ENCODE assay signal across 8 mouse cellular contexts in the genomic region with DNA sequence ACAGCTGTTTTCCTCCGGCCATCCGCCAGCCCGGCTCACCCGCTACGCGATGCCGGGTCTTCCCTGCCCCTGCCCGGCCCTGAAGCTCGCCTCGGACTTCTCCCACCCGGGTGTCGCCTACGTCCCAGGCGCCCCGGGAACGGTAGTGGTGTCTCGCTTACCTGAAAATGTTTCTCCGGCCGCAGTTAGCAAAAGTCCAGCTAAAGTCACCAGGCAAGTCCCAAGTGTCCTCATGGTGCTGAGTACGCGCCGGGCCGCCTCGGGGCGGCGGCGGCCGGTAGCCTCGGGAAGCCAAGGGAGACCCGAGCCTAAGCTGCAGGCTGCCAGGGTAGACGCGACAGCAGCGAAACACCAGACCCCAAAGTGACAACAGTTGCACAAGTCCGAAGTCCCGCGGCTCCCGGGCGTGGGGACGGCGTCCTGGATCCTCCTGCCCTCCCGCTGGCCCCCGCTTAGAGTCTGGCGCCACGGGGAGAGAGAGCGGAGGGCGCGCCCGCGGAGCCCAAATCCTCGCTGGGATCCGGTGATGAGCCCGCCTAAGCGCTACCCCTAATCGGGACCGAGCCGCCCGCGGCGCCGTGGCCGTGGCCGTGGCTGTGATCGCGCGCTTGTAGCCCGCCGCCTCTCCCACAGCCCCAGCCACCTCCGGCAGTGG. TPM values are rescaled to one million over a fixed set of nuclear protein-coding genes. Genes with fewer than 3 reads are reported as not detected.
DNase-seq lines count a peak whose midpoint lies in the region; ATAC-seq and TF ChIP-seq lines count a peak whose summit lies in the region.

No protein-coding gene starts in this region.

- peak overlapping the region; percentile 86 for H3K4me3 ChIP-seq in kidney, adult 2 months (ENCODE audit: insufficient read depth, low read depth, low read length)
- H3K4me3 ChIP-seq in lung, embryonic 16.5 days (ENCODE audit: low read length): peak overlapping the region; percentile 72

- no peaks in the 10 kb centered on the region for H3K36me3 ChIP-seq in kidney, adult 2 months (ENCODE audit: control insufficient read depth, insufficient read depth, low read length)
- no peaks in the 10 kb centered on the region for H3K36me3 ChIP-seq in lung, embryonic 16.5 days (ENCODE audit: control insufficient read depth, insufficient read depth, low read length)

- no peaks in the 10 kb centered on the region for H3K4me1 ChIP-seq in kidney, adult 2 months (ENCODE audit: control insufficient read depth, insufficient read depth, low read length)
- peaks cover 22% of the 10 kb centered on the region for H3K4me1 ChIP-seq in lung, embryonic 16.5 days (replicated peaks; ENCODE audit: control insufficient read depth, insufficient read depth, low read length)

- peak; percentile 19 to 27 for DNase-seq in left cerebral cortex, adult 18-20 months (ENCODE audit: low spot score in 2 of 2)
- no peak for DNase-seq in left cerebral cortex, adult 9 months (ENCODE audit: low spot score in 2 of 2)
- peak; percentile 10 for DNase-seq in cerebellum, adult 9-10 months
- peak; percentile 74 for DNase-seq in gastrocnemius, postnatal 10 days
- DNase-seq in kidney, adult 2 months: peak; percentile 60
- DNase-seq in right cerebral cortex, postnatal 25 days: peak; percentile 33

- no peaks in the 10 kb centered on the region for H3K27me3 ChIP-seq in kidney, adult 2 months (replicated peaks; ENCODE audit: control insufficient read depth, insufficient read depth, low read length)
- H3K27me3 ChIP-seq in lung, embryonic 16.5 days (ENCODE audit: control insufficient read depth, insufficient read depth, low read depth, low read length): peaks cover 2% of the 10 kb centered on the region; the same call in 1 of the 2 replicates

- TF ChIP-seq CTCF in kidney, adult 2 months (conservative IDR thresholded peaks at IDR 0.05; ENCODE audit: insufficient read depth, insufficient read length, low read depth, low read length): no peak

- peak overlapping the region; percentile 96 for H3K9ac ChIP-seq in lung, embryonic 16.5 days (ENCODE audit: low read length)

- peak; percentile 49 for ATAC-seq in lung, embryonic 16.5 days (ENCODE audit: low read depth)
- no peak for ATAC-seq in activated CD4-positive, CD25-positive, alpha-beta regulatory T cell, adult 4 months

- WGBS in kidney, adult 2 months: under 1% methylated on average over 63 of the region's 68 CpGs
- under 1% methylated on average over 59 of the region's 68 CpGs for WGBS in lung, embryonic 16.5 days

- 0 out of 2 replicates have a peak, but pooled peaks cover 2% of the 10 kb centered on the region for H3K9me3 ChIP-seq in lung, embryonic 16.5 days (ENCODE audit: control insufficient read depth, low read length)

- TF ChIP-seq POLR2A in kidney, adult 2 months (IDR thresholded peaks at IDR 0.05; ENCODE audit: low read depth, low read length): no peak

- peak overlapping the region; percentile 84 for H3K4me2 ChIP-seq in lung, embryonic 16.5 days (ENCODE audit: low read depth, low read length)

- peak overlapping the region; percentile 80 for H3K27ac ChIP-seq in kidney, adult 2 months (ENCODE audit: insufficient read depth, low read depth, low read length)
- H3K27ac ChIP-seq in lung, embryonic 16.5 days (ENCODE audit: low read length): peak overlapping the region; percentile 84

RNA-seq across cellular contexts. Expression of a gene that starts 0.3 kb away (rescaled TPM):
- total RNA-seq in left cerebral cortex, adult 18-20 months (2021): 10 to 100 TPM; 35.7 to 39.5 TPM
- 10 to 100 TPM; 40.2 to 48.8 TPM for total RNA-seq in gastrocnemius, postnatal 10 days (2021)
- 9.0 and 9.6 TPM in 2 replicates for polyA plus RNA-seq in kidney, adult 2 months (2012; rRNA removed)
- polyA plus RNA-seq in lung, embryonic 16.5 days (2015; fragmentation: Nextera tagmentation; extraction: Ambion mirVana): 45.7 and 47.0 TPM in 2 replicates
- not detected for polyA plus RNA-seq in activated CD4-positive, CD25-positive, alpha-beta regulatory T cell, adult 4 months (2017; shearing (Covaris generic))

Comparison
In these comparisons a context has a peak if more than half of its experiments do, and no peak if none do; other contexts are left out.
1. DNase-seq: peak in left cerebral cortex, adult 18-20 months (2 of 2), cerebellum, adult 9-10 months (single experiment), gastrocnemius, postnatal 10 days (single experiment), kidney, adult 2 months (single experiment) and right cerebral cortex, postnatal 25 days (single experiment); none in left cerebral cortex, adult 9 months (0 of 2).
2. RNA of a gene that starts 0.3 kb away (polyA plus RNA-seq): 45.7 to 47.0 TPM in lung, embryonic 16.5 days and 9.0 to 9.6 TPM in kidney, adult 2 months; not detected in activated CD4-positive, CD25-positive, alpha-beta regulatory T cell, adult 4 months; every median in the first group is over 10 times any median in the second.